Mouse (Mus musculus): ENCODE data around the gene Gm3625.
A peak's percentile ranks its signal among the peaks of the same experiment; 100 is the strongest.
"Not testable (repeated sequence)": the region's sequence is repeated elsewhere in the genome, so short reads cannot be mapped to it uniquely, and the experiment has no call there.

Gm3625 gene

GRCm38 (mm10) chr12:4553704-4554103 is 39.0 kb downstream of the Gm3625 start:
- DNase-seq: not testable (repeated sequence)

DNA sequence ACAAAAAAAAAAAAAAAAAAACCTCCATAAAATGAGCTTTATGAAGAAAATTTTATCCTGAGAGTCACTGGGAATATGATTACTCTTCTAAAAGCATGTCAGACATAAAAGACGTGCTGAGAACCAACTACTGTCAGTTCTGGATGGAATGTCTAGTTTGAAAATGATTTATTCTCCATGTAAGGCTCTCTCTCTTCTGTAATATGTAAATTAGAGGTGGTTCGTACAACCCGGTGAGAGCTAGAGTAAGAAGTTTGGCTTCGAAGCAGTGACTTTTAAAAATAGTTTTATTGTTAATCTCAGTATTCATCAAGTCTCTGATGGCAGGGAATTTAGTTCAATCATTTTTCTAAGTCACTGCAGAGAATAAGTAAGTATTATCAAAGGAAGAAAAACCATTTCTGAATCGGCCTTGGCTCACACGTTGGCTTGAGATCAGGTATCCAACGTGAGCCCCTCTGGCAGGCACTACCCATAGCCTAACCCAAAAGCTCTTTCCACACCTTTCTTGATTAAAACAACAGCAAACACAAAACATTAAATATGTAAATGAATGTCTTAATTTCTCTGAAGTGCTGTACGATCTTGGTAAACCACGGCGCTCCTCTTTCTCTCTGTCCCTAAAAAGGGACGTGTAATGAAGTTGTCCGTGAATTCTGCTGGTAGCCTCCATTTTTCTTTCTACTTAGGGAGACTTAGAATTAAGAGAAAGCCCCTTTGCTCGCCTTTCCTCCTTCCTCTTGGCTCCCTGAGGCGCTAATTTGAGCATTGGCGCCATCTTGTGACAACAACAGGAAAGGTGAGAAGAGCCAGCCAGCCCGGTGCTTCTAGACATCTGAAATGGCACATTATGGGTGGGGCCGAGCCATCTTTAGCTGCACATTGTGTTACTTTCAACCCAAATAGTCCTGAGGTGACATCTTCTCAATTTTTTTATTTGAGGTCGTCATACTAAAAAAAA is 44.4 kb downstream of the Gm3625 start:
- peak; percentile 83 for DNase-seq

GRCm38 (mm10) chr12:4547557-4547956 is 45.2 kb downstream of the Gm3625 start:
- DNase-seq: no peak

- no peak for DNase-seq
These were observed 46.2 kb downstream of the Gm3625 start for GRCm38 (mm10) chr12:4546491-4546890.

DNA sequence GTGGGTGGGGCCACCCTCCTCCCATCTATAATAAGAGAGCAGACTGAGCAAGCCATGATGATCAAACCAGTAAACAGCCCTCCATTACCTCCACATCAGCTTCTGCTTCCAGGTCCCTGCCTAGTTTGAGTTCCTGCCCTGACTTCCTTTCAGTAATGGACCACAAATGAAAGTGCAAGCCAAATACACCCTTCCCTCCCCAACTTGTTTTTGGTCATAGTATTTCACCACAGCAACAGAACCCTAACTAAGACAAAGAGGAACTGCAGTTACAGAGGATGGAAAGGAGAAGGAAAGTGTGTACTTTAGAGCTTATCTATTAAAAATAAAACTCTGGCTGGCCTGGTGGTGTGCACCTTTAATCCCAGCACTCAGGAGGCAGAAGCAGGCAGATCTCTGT is 47.3 kb downstream of the Gm3625 start:
- no peak for DNase-seq

- no peak for DNase-seq
These were observed 48.3 kb downstream of the Gm3625 start for GRCm38 (mm10) chr12:4544400-4544919.

Data from thymus, postnatal 25 days (tissue).